Mouse (Mus musculus) liver, adult 2 months (tissue): ENCODE measurements around the gene Fgfr2. TPM values are rescaled to one million over a fixed set of nuclear protein-coding genes. Genes with fewer than 3 reads are reported as not detected.

ENCODE experiments used
- DNase-seq: peaks from one replicate; pipeline ENCODE4 v3.0.0-alpha.2; 2011; ENCODE audit warnings: low read depth, low spot score; ENCODE audit errors: extremely low read depth
- H3K27ac ChIP-seq: fragments of 200-500 bp; replicated peaks from 2 replicates; pipeline ENCODE4 v1.5.1; 2012; ENCODE audit warnings: low read depth, mild to moderate bottlenecking, control low read depth, inconsistent platforms, low read length; ENCODE audit not compliant: insufficient read depth
- H3K27me3 ChIP-seq: fragments of 200-500 bp; 2 replicates; pipeline ENCODE4 v1.6.1; 2012; ENCODE audit warnings: mild to moderate bottlenecking, moderate library complexity, low read length, inconsistent platforms; ENCODE audit not compliant: control insufficient read depth, insufficient read depth
- H3K36me3 ChIP-seq: fragments of 200-500 bp; 2 replicates; pipeline ENCODE4 v1.6.1; 2012; ENCODE audit warnings: low read length, inconsistent platforms; ENCODE audit not compliant: control insufficient read depth, insufficient read depth
- H3K4me1 ChIP-seq: fragments of 200-500 bp; 2 replicates; pipeline ENCODE4 v1.6.1; 2011; ENCODE audit warnings: low read length; ENCODE audit not compliant: control insufficient read depth, insufficient read depth
- H3K4me3 ChIP-seq: fragments of 200-500 bp; 2 replicates; pipeline ENCODE4 v1.5.1; 2011; ENCODE audit warnings: low read depth, mild to moderate bottlenecking, control low read depth, low read length, moderate library complexity; ENCODE audit not compliant: insufficient read depth
- H3K79me2 ChIP-seq: fragments of 200-500 bp; 2 replicates; pipeline ENCODE4 v1.6.1; 2012; ENCODE audit warnings: inconsistent platforms, mild to moderate bottlenecking, low read length, moderate library complexity; ENCODE audit not compliant: control insufficient read depth, insufficient read depth
- H3K9ac ChIP-seq: fragments of 200-500 bp; 2 replicates; pipeline ENCODE4 v1.6.1; 2012; ENCODE audit warnings: low read depth, mild to moderate bottlenecking, control low read depth, inconsistent platforms, low read length
- CTCF ChIP-seq: fragments of 200-500 bp; IDR thresholded peaks from 2 replicates; pipeline ENCODE4 v1.5.1; 2011; ENCODE audit warnings: low read depth, low read length, control low read depth
- POLR2A ChIP-seq: fragments of 200-500 bp; IDR thresholded peaks from 2 replicates; pipeline ENCODE4 v1.6.1; 2011; ENCODE audit warnings: low read length, control low read depth; ENCODE audit not compliant: insufficient read depth; ENCODE audit errors: extremely low read depth
- WGBS: fragments of 180-500 bp; shearing (Covaris S2); methylation state at CpG from one replicate; pipeline ENCODE4 v1.1.7; 2018; 5-methylcytosine and 5-hydroxymethylcytosine counted together
- polyA plus RNA-seq: library from polyadenylated mRNA; depleted of rRNA; stranded (reverse); fragments of >200 nt; gene quantifications from 2 replicates; pipeline ENCODE4 v1.2.3, GENCODE M21; 2012
- total RNA-seq: library from RNA; depleted of rRNA; stranded (reverse); fragments of >200 nt; gene quantifications from 2 replicates; pipeline ENCODE4 v1.2.3, GENCODE M21; 2014

The Fgfr2 gene
- total and polyA plus RNA-seq, 2 experiments: 16.7 to 35.2 TPM

- 55% methylated on average over 4 of the region's 4 CpGs for WGBS
- H3K27me3 ChIP-seq: no peaks in the 10 kb centered on the region
- peaks cover 5% of the 10 kb centered on the region; the same call in 1 of the 2 replicates for H3K79me2 ChIP-seq
- H3K9ac ChIP-seq: no peak overlapping the region
- no peaks in the 10 kb centered on the region for H3K36me3 ChIP-seq
- no peak for TF ChIP-seq CTCF
- TF ChIP-seq POLR2A: no peak
- peaks cover 23% of the 10 kb centered on the region for H3K4me1 ChIP-seq
- peak; percentile 41 for DNase-seq
- H3K4me3 ChIP-seq: no peak overlapping the region
- H3K27ac ChIP-seq: peak overlapping the region; percentile 42
Measured at GRCm38 (mm10) chr7:130220627-130221026, 2902.5 kb downstream of the Fgfr2 start.

DNA sequence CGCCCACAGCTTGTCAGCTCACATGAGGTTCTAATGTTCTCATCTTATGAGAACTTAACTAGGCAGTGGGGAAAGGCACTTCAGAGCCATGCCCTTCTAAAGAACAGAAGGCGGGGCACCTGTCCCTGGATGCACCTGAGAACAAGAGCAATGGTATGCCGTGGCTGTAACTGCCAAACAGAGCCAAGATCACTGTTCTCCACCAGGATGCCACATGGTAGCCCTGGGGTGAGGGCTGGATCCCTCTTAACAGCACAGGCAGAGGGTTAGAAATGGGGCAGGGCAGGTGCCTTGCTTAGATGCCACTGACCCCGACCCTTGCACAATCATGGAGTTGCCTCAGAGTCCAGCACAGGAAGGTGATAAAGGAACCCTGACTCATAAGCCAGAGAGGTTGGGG, 2903.3 kb downstream of the Fgfr2 start:
- Histone ChIP-seq H3K79me2 (peaks cover 5% of the 10 kb centered on the region; the same call in 1 of the 2 replicates), H3K9ac (no peak overlapping the region), H3K4me1 (peaks cover 21% of the 10 kb centered on the region), H3K36me3 (no peaks in the 10 kb centered on the region), H3K27ac (peak overlapping the region; percentile 15; the same call in 1 of the 2 replicates), H3K27me3 (no peaks in the 10 kb centered on the region), H3K4me3 (no peak overlapping the region)
- 41% methylated on average over 4 of the region's 4 CpGs for WGBS
- TF ChIP-seq POLR2A (no peak), CTCF (no peak)
- DNase-seq: peak; percentile 91

- no peak overlapping the region for H3K4me3 ChIP-seq
- H3K27me3 ChIP-seq: no peaks in the 10 kb centered on the region
- peaks cover 17% of the 10 kb centered on the region for H3K4me1 ChIP-seq
- H3K79me2 ChIP-seq: no peaks in the 10 kb centered on the region; the same call in 1 of the 2 replicates
- DNase-seq: no peak
- no peak for TF ChIP-seq CTCF
- TF ChIP-seq POLR2A: no peak
- no peak overlapping the region for H3K27ac ChIP-seq
- WGBS: 82% methylated on average over 4 of the region's 4 CpGs
- no peak overlapping the region for H3K9ac ChIP-seq
- no peaks in the 10 kb centered on the region for H3K36me3 ChIP-seq
Measured at GRCm38 (mm10) chr7:130216272-130216671, 2906.9 kb downstream of the Fgfr2 start.

- Histone ChIP-seq H3K79me2 (no peaks in the 10 kb centered on the region; the same call in 1 of the 2 replicates), H3K27me3 (no peaks in the 10 kb centered on the region), H3K27ac (0 out of 2 replicates have a peak overlapping the region, but pooled peaks have one; percentile 4), H3K4me3 (no peak overlapping the region), H3K9ac (no peak overlapping the region), H3K4me1 (peaks cover 19% of the 10 kb centered on the region), H3K36me3 (no peaks in the 10 kb centered on the region)
- no peak for TF ChIP-seq CTCF
- no peak for TF ChIP-seq POLR2A
- 68% methylated on average over 21 of the region's 21 CpGs for WGBS
- DNase-seq: peak; percentile 52
Measured at GRCm38 (mm10) chr7:130215348-130216252, 2907.6 kb downstream of the Fgfr2 start.

- H3K9ac ChIP-seq: no peak overlapping the region
- H3K79me2 ChIP-seq: peaks cover 2% of the 10 kb centered on the region; the same call in 1 of the 2 replicates
- no peak for TF ChIP-seq CTCF
- no peak for TF ChIP-seq POLR2A
- no peaks in the 10 kb centered on the region for H3K27me3 ChIP-seq
- H3K36me3 ChIP-seq: no peaks in the 10 kb centered on the region
- WGBS: 93% methylated on average over 5 of the region's 5 CpGs
- no peak overlapping the region for H3K27ac ChIP-seq
- DNase-seq: no peak
- peaks cover 12% of the 10 kb centered on the region for H3K4me1 ChIP-seq
- no peak overlapping the region for H3K4me3 ChIP-seq
Measured at GRCm38 (mm10) chr7:130213156-130213555, 2910.0 kb downstream of the Fgfr2 start.
